Mouse (Mus musculus): ENCODE measurements around the gene Colgalt2.
A peak's percentile ranks its signal among the peaks of the same experiment; 100 is the strongest.

The Colgalt2 gene

DNA sequence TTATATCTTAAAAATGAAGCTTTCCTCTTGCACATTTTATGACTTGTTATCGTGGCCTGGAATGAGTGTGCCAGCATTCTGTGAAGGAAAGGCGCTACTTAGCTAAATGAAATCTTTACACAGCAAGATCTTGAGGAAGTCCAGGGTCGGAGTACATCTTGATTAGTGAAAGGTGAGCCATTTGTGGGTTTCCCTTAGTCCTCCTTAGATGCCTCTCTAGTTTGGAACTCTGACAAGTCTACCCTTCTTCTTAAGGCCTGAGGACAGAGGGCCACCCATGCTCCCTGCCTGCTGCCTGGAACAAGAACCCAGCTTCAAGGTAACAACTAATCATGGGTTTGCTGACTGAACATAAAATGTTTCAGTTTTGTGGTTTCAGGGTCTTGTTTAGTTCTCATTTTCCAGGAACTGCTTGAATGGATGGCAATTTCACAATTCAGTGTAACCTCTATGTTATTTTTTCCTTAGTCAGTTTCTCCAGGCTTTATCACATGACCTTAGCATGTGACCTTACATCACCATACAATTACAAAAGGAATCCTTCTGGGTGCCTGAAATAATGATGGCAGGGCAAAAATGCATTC is 140.8 kb downstream of the Colgalt2 start:
- no peak for DNase-seq

DNA sequence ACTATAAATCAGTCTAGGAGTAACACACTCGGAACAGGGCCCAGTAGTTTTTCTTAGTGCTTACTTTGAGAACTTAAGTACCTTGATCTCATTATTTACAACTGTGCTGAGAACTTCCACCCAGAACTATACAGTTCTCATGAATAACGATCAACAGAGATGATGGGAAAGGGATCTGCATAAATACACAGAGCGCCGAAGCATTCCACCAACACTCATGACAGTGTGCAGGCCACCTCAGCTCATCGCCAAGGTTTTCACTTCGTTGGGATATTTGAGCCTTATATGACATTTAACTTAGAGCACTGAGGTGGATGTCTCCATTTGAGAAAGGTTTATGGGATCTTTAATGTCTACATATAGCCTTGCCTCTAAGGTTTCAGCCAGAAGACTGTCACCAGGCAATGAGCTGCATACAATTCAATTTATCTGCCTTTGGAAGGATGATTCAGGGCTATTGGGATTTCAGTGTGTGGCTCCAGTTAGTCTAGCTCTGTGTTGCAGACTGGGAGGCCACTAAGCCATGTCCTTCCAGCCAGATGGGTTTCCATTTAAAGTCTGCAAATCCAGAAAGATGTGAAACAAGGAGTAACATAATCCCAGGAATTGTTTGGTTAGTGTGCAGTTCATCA is 143.2 kb downstream of the Colgalt2 start:
- DNase-seq: no peak

DNA sequence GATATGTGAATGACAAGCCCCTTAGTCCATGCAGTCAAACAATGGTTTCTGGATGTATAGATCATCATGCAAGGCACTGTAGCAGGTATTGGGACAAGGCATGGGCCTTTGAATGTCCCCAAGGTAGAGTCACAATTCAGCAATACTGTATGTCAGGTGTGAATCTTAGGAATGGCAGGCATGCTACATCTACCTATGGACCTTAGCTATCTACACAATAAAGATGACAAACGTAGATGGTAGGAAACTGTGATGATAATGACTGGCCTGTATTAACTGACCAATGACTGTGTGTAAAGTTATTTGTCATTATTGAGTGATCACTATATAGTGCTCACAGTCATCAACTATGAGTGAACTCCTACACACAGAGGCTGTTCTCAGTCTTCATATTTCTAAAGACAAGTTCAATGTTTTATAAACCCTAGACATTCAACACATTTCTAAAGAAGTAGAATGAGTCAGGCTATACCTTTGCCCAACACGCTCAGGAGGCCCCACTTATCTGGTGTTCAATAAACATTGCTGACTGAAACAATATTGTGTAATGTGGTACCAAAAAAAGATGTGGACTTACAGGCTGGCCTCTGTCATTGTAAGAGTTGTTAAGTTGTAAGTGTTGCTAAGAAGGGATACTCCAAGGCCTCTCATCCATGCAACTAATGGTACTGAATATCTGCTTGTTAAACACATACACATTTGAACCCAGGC is 144.0 kb downstream of the Colgalt2 start:
- DNase-seq: no peak

DNA sequence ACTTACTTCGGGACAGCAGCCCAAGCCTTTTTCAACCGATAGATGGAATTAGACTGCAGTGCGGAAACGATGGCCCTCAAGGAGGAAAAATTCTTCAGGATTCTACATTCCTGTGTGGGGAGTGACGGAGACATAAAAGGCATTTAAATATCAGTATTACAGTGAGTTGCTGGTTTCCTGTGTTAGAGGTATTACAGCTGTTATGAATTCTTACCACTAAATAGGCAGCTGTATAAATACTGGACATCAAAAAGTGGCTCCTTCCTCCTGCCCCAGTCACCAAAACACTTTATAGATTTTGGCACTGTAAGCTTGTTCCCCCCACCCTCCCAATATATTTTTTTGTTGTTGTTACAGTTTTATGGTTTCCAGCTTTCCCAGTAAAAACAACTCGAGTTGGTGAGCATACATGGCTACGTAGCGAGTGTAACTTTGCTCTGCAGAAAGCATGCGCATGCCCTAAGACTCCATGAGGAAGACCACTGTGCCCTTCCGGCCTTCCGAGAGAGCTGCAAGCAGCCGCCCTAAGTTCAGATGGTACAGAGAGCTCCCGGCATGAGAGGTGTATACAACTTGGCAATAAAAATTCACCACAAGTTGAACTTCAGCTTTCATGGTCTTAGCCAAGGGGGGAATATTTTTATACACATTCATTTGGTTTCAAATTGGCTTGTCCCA is 149.6 kb downstream of the Colgalt2 start:
- no peak for DNase-seq

DNA sequence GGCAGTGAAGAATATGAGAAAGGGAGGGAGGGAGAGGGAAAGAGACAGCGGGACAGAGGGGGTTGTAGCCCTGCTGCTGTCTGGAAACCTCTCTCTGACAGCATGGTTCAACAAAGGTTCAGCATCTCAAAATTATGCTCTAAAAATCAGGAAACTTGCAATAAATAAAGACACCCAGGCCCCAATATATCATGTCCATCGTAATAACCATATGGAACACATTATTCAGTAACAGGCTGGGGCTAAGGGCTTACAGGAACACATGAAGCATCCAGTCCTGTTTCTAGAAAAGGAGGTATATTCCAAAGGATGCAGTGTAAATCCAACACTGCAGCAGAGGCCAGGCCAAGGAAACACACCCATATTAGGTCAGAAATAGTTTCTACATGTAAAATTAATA is 150.9 kb downstream of the Colgalt2 start:
- no peak for DNase-seq

DNA sequence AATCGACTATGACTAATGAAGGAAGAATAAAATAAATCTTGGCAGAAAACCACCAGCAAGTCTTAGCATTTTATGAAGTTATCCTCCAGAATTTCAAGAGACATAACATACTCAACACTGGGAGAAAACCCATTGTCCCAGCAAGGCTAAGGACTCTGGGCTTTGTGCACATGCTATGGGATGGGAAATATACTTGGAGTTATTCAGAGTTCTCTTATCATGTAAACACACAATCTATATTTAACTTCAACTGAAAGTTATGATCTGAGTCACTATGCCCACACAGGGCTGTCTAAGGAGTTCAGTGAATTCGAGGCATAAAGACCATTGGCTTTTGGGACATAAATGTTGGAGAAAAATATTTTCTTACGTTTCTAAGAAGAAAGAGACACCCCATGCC is 151.3 kb downstream of the Colgalt2 start:
- no peak for DNase-seq

DNA sequence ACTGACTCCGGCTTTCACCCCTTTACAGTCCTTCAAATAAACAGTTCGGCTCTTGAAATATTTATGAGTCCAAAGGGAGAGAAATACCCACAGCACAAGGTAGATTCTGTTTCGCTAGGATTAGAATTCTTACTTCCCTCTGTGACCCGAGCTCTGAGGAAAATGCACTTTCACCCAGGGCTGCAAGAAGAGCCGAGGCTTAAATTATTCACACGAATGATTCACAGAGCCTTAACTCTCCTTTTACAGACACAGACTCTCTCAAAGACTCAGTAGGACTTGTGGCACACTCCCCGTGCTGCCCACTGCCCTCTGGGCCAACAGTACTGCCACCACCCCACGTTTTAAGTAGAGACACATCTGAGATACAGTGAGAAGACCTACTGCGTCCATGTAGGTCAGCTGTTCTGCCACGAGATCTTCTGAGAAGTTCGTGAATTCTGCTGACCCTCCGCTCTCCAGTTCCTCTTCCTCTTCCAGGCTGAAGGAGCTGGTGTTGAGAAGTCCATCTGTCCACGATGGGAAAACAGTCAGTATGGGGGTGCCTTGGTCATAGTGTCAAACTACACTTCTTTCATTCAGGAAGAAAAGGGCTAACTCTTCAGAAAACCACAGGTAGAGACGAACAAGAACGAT is 154.4 kb downstream of the Colgalt2 start:
- DNase-seq: no peak

DNA sequence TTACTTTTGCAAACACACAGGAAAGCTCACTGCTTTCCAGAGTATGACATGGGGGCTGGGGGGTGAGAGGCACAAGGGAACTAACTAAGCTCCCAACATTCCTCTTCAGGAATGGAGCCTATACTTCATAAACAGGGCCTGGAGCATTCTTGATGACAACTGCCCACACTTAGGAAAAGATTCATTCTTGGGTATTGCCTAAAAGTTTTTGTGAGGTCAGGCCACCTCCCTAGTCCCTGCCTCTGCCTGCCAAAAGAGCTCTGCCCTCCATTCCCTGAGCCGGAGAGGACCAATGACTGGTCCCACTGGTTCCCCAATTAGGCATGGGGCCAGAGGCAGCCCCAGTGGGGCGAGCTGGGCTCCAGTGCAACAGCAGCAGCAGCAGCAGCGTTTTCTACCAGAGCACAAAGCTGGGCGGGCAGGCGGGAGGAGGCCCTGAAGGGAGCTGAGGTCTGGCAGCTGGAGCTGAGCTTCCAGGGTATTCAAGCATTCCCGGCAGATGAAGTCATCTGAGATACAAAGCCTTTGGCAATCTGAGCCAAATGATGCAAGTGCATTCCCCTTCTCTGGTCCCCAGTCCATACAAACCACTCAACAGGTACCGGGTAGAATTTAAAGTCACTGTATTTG is 156.4 kb downstream of the Colgalt2 start:
- peak; percentile 86 for DNase-seq

DNA sequence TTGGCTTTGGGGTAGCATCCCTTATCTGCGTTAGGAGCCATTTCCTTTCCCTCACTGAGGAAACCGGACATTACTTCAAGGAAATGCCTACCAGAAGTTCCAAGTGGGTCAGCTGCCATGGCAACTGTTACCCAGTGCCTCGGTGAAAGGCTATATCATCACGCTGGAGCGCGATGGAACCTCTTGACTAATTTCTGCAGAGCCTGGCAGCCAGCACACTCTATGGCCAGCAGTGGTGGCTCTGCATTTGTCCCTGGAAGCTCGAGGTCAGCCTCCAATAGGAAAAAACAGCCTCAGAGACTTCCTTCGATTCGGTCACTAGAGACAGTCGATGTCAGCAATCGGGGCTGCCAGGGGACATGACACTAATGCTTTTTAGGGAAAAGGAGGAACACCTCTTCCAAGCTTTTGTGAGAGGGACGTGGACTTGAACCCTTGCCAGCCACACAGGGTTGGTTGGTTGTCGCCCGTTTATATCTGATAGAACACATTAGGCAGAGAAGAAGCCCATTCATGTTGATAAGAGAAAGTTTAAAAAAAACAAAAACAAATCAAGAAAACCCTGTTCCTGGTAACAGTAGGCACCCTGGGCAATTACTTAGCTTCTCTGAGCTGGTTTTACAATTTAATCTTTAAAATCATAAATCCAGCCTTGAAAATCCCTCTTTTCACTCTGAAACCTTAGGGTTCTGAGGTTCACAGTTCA is 157.1 kb downstream of the Colgalt2 start:
- peak; percentile 65 for DNase-seq

All from lung, postnatal 10 days (tissue).